Comparison of ENCODE assay signal across 30 mouse cellular contexts in the genomic region with DNA sequence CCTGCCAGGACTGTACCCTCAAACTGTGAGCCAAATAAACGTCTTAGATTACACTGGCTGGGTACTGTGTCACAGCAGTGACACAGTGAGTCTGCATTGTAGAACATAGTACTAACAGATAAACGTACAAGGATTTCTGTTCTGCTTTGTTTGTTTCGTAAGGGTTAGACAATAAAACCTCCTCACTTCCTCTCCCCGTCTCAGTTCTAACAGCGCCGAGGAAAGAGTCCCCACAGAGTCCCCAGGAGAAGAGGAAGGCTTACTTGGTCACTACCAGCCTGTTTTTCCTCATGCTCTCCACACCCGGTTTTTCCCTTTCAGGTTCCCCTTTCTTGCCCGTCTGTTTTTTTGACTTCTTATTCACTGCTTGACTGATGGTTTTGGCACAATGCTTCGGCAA. TPM values are rescaled to one million over a fixed set of nuclear protein-coding genes. Genes with fewer than 3 reads are reported as not detected.
DNase-seq lines count a peak whose midpoint lies in the region; ATAC-seq and TF ChIP-seq lines count a peak whose summit lies in the region.
"Had no signal": no experiment of that assay in that cellular context is flagged by ENCODE, and none has a peak within 500 bp of the region (broad histone marks: within the 10 kb centered on the region; RNA-seq: fewer than 3 reads in every experiment).

No protein-coding gene starts in this region.

- no peaks in the 10 kb centered on the region for H3K9me3 ChIP-seq in liver, embryonic 13.5 days (replicated peaks)
- no peaks in the 10 kb centered on the region for H3K9me3 ChIP-seq in liver, embryonic 11.5 days (ENCODE audit: control insufficient read depth, low read length)
- H3K9me3 ChIP-seq: embryonic facial prominence, embryonic 12.5 days; heart, embryonic 13.5 days; intestine, embryonic 15.5 days; liver, embryonic 12.5 days; midbrain, embryonic 10.5 days; midbrain, embryonic 15.5 days; neural tube, embryonic 12.5 days had no signal

- H3K36me3 ChIP-seq in liver, embryonic 13.5 days: peaks cover 57% of the 10 kb centered on the region
- H3K36me3 ChIP-seq in liver, embryonic 11.5 days (ENCODE audit: control insufficient read depth, insufficient read depth, low read length): peaks cover 31% of the 10 kb centered on the region
- no peaks in the 10 kb centered on the region for H3K36me3 ChIP-seq in testis, adult 2 months (ENCODE audit: control insufficient read depth, insufficient read depth, low read length)
- H3K36me3 ChIP-seq in splenic B cell, adult 2 months (ENCODE audit: control insufficient read depth, insufficient read depth, low read length, poor library complexity, severe bottlenecking): no peaks in the 10 kb centered on the region

- TF ChIP-seq CTCF in testis, adult 2 months (IDR thresholded peaks at IDR 0.05; ENCODE audit: control insufficient read depth, insufficient read depth, insufficient replicate concordance, low read depth, low read length): no peak

- H3K9ac ChIP-seq in liver, embryonic 13.5 days: no peak overlapping the region
- no peak overlapping the region for H3K9ac ChIP-seq in liver, embryonic 11.5 days (ENCODE audit: low read depth, low read length)
- H3K9ac ChIP-seq: embryonic facial prominence, embryonic 12.5 days; heart, embryonic 13.5 days; intestine, embryonic 15.5 days; limb, embryonic 13.5 days; liver, embryonic 12.5 days; midbrain, embryonic 15.5 days; neural tube, embryonic 12.5 days had no signal

- no peak overlapping the region for H3K4me3 ChIP-seq in liver, embryonic 13.5 days (replicated peaks)
- no peak overlapping the region for H3K4me3 ChIP-seq in liver, embryonic 11.5 days (ENCODE audit: low read depth, low read length)
- peak overlapping the region; percentile 74 for H3K4me3 ChIP-seq in testis, adult 2 months (ENCODE audit: control insufficient read depth, low read depth, low read length)
- H3K4me3 ChIP-seq: embryonic facial prominence, embryonic 12.5 days; heart, adult 2 months; heart, embryonic 13.5 days; hindbrain, embryonic 10.5 days; intestine, embryonic 15.5 days; limb, embryonic 13.5 days; liver, embryonic 12.5 days; midbrain, embryonic 10.5 days; midbrain, embryonic 15.5 days; myocyte; neural tube, embryonic 12.5 days had no signal

- no peak for TF ChIP-seq POLR2A in testis, adult 2 months (IDR thresholded peaks at IDR 0.05; ENCODE audit: control insufficient read depth, low read depth, low read length)

- no peak overlapping the region for H3K27ac ChIP-seq in liver, embryonic 13.5 days
- no peak overlapping the region for H3K27ac ChIP-seq in liver, embryonic 11.5 days (ENCODE audit: low read depth, low read length)
- H3K27ac ChIP-seq in testis, adult 2 months (ENCODE audit: control insufficient read depth, insufficient read depth, low read depth, low read length): peak overlapping the region; percentile 64; the same call in 1 of the 2 replicates
- H3K27ac ChIP-seq: embryonic facial prominence, embryonic 12.5 days; heart, adult 2 months; heart, embryonic 13.5 days; hindbrain, embryonic 10.5 days; intestine, embryonic 15.5 days; kidney, postnatal 0 days; limb, embryonic 13.5 days; liver, embryonic 12.5 days; macrophage; midbrain, embryonic 10.5 days; midbrain, embryonic 15.5 days; neural tube, embryonic 12.5 days had no signal

- no peaks in the 10 kb centered on the region for H3K4me1 ChIP-seq in liver, embryonic 13.5 days (replicated peaks)
- H3K4me1 ChIP-seq in liver, embryonic 11.5 days (replicated peaks; ENCODE audit: control insufficient read depth, insufficient read depth, low read length): no peaks in the 10 kb centered on the region
- no peaks in the 10 kb centered on the region for H3K4me1 ChIP-seq in testis, adult 2 months (ENCODE audit: control insufficient read depth, insufficient read depth, low read length)
- H3K4me1 ChIP-seq: embryonic facial prominence, embryonic 12.5 days; heart, embryonic 13.5 days; hindbrain, embryonic 10.5 days; intestine, embryonic 15.5 days; limb, embryonic 13.5 days; liver, embryonic 12.5 days; midbrain, embryonic 10.5 days; midbrain, embryonic 15.5 days; neural tube, embryonic 12.5 days had no signal

- H3K27me3 ChIP-seq in liver, embryonic 13.5 days: no peaks in the 10 kb centered on the region
- no peaks in the 10 kb centered on the region for H3K27me3 ChIP-seq in liver, embryonic 11.5 days (replicated peaks; ENCODE audit: control insufficient read depth, insufficient read depth, low read length)
- H3K27me3 ChIP-seq in testis, adult 2 months (ENCODE audit: control insufficient read depth, insufficient read depth, low read length): no peaks in the 10 kb centered on the region
- H3K27me3 ChIP-seq in splenic B cell, adult 2 months (ENCODE audit: control insufficient read depth, insufficient read depth, low read length, poor library complexity, severe bottlenecking): no peaks in the 10 kb centered on the region
- H3K27me3 ChIP-seq: embryonic facial prominence, embryonic 12.5 days; heart, embryonic 13.5 days; intestine, embryonic 15.5 days; limb, embryonic 13.5 days; liver, embryonic 12.5 days; midbrain, embryonic 15.5 days; neural tube, embryonic 12.5 days had no signal

- WGBS in liver, embryonic 13.5 days (ENCODE audit: insufficient replicate concordance): 57% methylated on average over 9 of the region's 9 CpGs
- 72% methylated on average over 9 of the region's 9 CpGs for WGBS in liver, embryonic 11.5 days

- ATAC-seq in liver, embryonic 13.5 days (ENCODE audit: low read depth): peak; percentile 29; the same call in 1 of the 2 replicates
- no peak for ATAC-seq in liver, embryonic 11.5 days (replicated peaks; ENCODE audit: low FRiP score)
- ATAC-seq in megakaryocyte, adult 5-6 weeks (ENCODE audit: poor library complexity, severe bottlenecking): peak; percentile 98
- ATAC-seq: forebrain, embryonic 14.5 days; hindbrain, embryonic 16.5 days; intestine, embryonic 15.5 days; liver, embryonic 12.5 days; midbrain, embryonic 15.5 days had no signal

- no peak for DNase-seq in liver, embryonic 13.5 days
- DNase-seq in liver, embryonic 11.5 days (ENCODE audit: low spot score): no peak
- no peak for DNase-seq in testis, postnatal 10 days (ENCODE audit: low spot score)
- peak; percentile 1 for DNase-seq in splenic B cell, adult 2 months (ENCODE audit: low read depth, low spot score)
- no peak for DNase-seq in embryo, embryonic 11 days
- no peak for DNase-seq in thymus, postnatal 36 days
- DNase-seq: adrenal gland, postnatal 25 days; cerebellum, adult 8-10 months; cerebellum, postnatal 25 days; gastrocnemius, postnatal 14 days; heart, adult 2 months; heart, postnatal 10 days; kidney, adult 8-10 months; kidney, postnatal 4 days had no signal

- H3K4me2 ChIP-seq in liver, embryonic 13.5 days: no peak overlapping the region
- H3K4me2 ChIP-seq in liver, embryonic 11.5 days: no peak overlapping the region
- H3K4me2 ChIP-seq: embryonic facial prominence, embryonic 12.5 days; heart, embryonic 13.5 days; intestine, embryonic 15.5 days; limb, embryonic 13.5 days; liver, embryonic 12.5 days; midbrain, embryonic 15.5 days; neural tube, embryonic 12.5 days had no signal

RNA-seq across cellular contexts. Expression of gene Nckap1, which starts 56.9 kb away (rescaled TPM):
- 14.7 and 18.2 TPM in 2 replicates for polyA plus RNA-seq in liver, embryonic 13.5 days (2015; fragmentation: Nextera tagmentation; extraction: Ambion mirVana)
- 27.4 and 30.2 TPM in 2 replicates for polyA plus RNA-seq in liver, embryonic 11.5 days (2014; fragmentation: Nextera tagmentation; extraction: Ambion mirVana)
- polyA plus RNA-seq in testis, adult 2 months (2012; rRNA removed): 11.3 and 15.2 TPM in 2 replicates
- 0.40 and 0.73 TPM in 2 replicates for total RNA-seq in megakaryocyte, adult 5-6 weeks (2015)
- 0.81 TPM in 2 replicates for total RNA-seq in megakaryocyte, adult 5-6 weeks (2017)
